Mouse (Mus musculus) hindbrain, embryonic 14.5 days (tissue): ENCODE results near the gene Nmur1. TPM values are rescaled to one million over a fixed set of nuclear protein-coding genes. Genes with fewer than 3 reads are reported as not detected.

Experiments used
- ATAC-seq: fragments of 200-750 bp; cut with Nextera tagmentation; 2 replicates; pipeline ENCODE4 v1.8.0; 2017; ENCODE audit warnings: moderate number of reproducible peaks, mild to moderate bottlenecking, moderate TSS enrichment, moderate library complexity; ENCODE audit not compliant: low FRiP score
- DNase-seq: peaks from one replicate; pipeline ENCODE4 v3.0.0-alpha.2; 2015; ENCODE audit warnings: low spot score
- H3K27ac ChIP-seq: fragments of 300-500 bp; sonication (generic); 2 replicates; pipeline ENCODE4 v1.5.1; 2014; ENCODE audit warnings: mild to moderate bottlenecking, moderate library complexity
- H3K27me3 ChIP-seq: fragments of 300-500 bp; sonication (generic); 2 replicates; pipeline ENCODE4 v1.6.1; 2014; ENCODE audit warnings: mild to moderate bottlenecking, low read length, mixed read lengths; ENCODE audit not compliant: control insufficient read depth, insufficient read depth
- H3K36me3 ChIP-seq: fragments of 300-500 bp; sonication (generic); replicated peaks from 2 replicates; pipeline ENCODE4 v1.6.1; 2014; ENCODE audit not compliant: control insufficient read depth, insufficient read depth
- H3K4me1 ChIP-seq: fragments of 300-500 bp; sonication (generic); replicated peaks from 2 replicates; pipeline ENCODE4 v1.6.1; 2014; ENCODE audit warnings: antibody characterized with exemption, low read length, mixed read lengths; ENCODE audit not compliant: control insufficient read depth, insufficient read depth
- H3K4me2 ChIP-seq: fragments of 300-500 bp; sonication (generic); replicated peaks from 2 replicates; pipeline ENCODE4 v1.6.1; 2014; ENCODE audit warnings: mild to moderate bottlenecking, moderate library complexity
- H3K4me3 ChIP-seq: fragments of 300-500 bp; sonication (generic); replicated peaks from 2 replicates; pipeline ENCODE4 v1.5.1; 2014; ENCODE audit warnings: mild to moderate bottlenecking, low read length
- H3K9ac ChIP-seq: fragments of 300-500 bp; sonication (generic); 2 replicates; pipeline ENCODE4 v1.6.1; 2014
- H3K9me3 ChIP-seq: fragments of 300-500 bp; sonication (generic); 2 replicates; pipeline ENCODE4 v1.6.1; 2016; ENCODE audit warnings: low read length; ENCODE audit not compliant: control insufficient read depth
- WGBS: fragments of 180-500 bp; shearing (Covaris S2); extraction: QIAGEN DNeasy Blood & Tissue Kit; methylation state at CpG from one replicate; pipeline ENCODE4 v1.1.7; 2014; 5-methylcytosine and 5-hydroxymethylcytosine counted together
- polyA plus RNA-seq: library from polyadenylated mRNA; unstranded; fragments of >200 nt; fragmentation: Nextera tagmentation; extraction: Ambion mirVana; gene quantifications from 2 replicates; pipeline ENCODE4 v1.2.1, GENCODE M21; 2014

Gene Nmur1
- polyA plus RNA-seq, 1 experiment from 2014 or later: not detected

DNA sequence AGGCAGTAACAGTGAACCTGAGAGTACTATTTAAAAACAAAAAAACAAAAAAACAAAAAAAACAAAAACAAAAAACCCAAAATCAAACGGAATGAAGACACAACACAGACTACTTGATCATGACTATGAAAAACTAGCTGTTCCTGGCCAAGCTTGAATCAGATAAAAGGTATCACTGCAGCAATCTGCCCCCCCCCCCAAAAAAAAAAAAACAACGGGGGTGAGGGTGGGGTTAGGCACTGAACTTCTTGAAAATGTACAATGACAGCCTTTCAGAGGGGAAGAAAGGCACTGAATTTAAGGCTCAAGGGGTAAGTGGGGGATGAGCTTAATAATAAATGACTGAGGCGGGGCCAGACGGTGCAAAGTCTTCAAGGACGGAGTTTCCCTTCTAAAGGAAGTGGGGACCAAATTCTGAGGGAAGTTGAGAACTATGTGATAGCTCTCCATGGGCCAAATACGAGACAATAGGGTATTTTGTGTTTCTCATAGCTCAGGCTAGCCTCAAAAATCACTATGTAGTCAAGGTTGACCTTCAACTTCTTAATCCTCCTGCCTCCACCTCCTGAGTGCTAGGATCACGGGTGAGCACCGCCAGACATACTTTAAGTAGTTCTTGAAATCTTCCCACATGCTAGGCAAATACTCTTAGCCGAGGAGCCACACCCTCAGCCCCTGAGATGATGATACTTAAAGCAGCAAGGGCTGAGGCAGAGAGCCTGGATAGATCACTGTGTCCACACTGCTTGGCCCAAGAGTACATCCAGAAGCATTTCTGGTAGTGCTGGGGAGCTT is 11.4 kb upstream of the Nmur1 start:
- H3K27me3 ChIP-seq: no peaks in the 10 kb centered on the region

DNA sequence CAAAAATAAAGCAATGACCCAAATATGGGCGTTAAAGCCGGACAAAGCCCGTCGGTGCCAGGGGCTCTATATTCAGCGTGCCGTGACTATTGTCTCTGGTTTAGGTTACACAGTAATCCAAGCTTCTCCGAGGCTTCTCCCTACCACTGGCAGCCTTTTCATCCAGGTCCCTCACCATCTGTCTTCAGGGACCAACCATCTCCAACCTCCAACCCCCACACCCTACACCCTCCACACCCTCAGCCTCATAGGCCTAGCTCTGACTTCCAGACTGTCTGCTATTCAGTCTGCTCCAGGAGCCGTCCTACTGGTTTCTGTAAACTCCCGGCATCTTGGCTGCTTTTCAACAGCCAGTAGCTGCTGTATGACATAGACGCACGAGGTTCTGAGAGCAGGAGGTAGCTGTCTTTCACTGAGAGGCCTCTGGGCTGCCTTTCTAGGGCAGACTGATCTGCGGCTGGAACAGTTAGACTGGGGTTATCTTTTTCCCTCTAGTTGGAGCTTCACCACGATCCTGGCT is 9.3 kb upstream of the Nmur1 start:
- H3K36me3 ChIP-seq: no peaks in the 10 kb centered on the region
- peak overlapping the region; percentile 83 for H3K9ac ChIP-seq
- peak overlapping the region; percentile 91 for H3K4me2 ChIP-seq
- peak overlapping the region; percentile 99 for H3K27ac ChIP-seq
- ATAC-seq (peak; percentile 36; the same call in 1 of the 2 replicates), DNase-seq (peak; percentile 75)
- H3K4me3 ChIP-seq: no peak overlapping the region
- H3K4me1 ChIP-seq: peaks cover 44% of the 10 kb centered on the region
- H3K27me3 ChIP-seq: no peaks in the 10 kb centered on the region
- no peaks in the 10 kb centered on the region for H3K9me3 ChIP-seq
- WGBS: 5% methylated on average over 13 of the region's 13 CpGs

More for the DNA sequence above, 11.4 kb upstream of the Nmur1 start:
- no peaks in the 10 kb centered on the region for H3K36me3 ChIP-seq
- no peak overlapping the region for H3K4me3 ChIP-seq
- 63% methylated on average over 9 of the region's 9 CpGs for WGBS
- H3K27ac ChIP-seq: no peak overlapping the region
- no peak overlapping the region for H3K9ac ChIP-seq
- no peaks in the 10 kb centered on the region for H3K9me3 ChIP-seq
- H3K4me2 ChIP-seq: no peak overlapping the region
- H3K4me1 ChIP-seq: peaks cover 58% of the 10 kb centered on the region
- no peak for ATAC-seq
- DNase-seq: no peak

DNA sequence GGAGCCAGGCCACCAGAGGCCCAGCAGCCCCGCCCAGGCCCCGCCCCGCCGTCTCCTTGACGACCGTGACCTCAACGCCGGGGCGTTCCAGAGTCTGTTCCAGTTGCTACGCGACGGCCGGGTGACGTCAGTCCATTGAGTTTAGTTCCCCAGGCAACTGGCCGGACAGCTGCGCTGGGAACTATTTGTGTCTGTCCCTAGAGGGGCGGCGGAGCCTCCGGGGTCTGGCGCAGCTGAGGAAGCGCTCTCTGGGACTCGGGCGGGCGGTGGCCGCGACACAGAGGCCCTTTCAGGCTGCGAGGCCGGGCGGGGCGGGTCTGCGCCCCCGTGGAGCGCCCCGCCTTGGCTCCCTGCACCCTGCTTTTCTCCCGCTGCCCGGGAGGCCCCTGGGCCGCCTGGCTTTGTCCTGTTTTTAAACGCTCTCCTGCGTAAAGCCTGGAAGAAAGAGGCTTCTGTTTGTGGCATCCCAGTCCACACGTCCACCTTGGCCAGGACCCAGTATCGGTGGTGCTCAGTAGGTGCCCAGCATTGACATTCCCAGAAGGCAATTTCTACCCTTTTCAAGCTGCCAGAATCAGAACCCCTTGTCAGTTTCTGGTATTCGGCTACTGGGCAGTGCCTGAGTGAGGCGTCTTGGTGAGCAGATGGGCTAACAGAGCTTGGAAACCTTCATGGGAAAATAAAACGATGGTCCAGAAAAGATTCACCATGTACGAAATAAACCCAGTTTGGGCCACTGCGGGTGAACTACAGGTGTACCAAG is 8.6 kb upstream of the Nmur1 start:
- Histone ChIP-seq H3K27me3 (no peaks in the 10 kb centered on the region), H3K9me3 (no peaks in the 10 kb centered on the region), H3K4me1 (peaks cover 36% of the 10 kb centered on the region), H3K36me3 (no peaks in the 10 kb centered on the region), H3K4me2 (peak overlapping the region; percentile 91), H3K4me3 (peak overlapping the region; percentile 46), H3K9ac (peak overlapping the region; percentile 83), H3K27ac (peak overlapping the region; percentile 99)
- ATAC-seq (peak; percentile 89), DNase-seq (peak; percentile 97)
- 2% methylated on average over 46 of the region's 46 CpGs for WGBS

DNA sequence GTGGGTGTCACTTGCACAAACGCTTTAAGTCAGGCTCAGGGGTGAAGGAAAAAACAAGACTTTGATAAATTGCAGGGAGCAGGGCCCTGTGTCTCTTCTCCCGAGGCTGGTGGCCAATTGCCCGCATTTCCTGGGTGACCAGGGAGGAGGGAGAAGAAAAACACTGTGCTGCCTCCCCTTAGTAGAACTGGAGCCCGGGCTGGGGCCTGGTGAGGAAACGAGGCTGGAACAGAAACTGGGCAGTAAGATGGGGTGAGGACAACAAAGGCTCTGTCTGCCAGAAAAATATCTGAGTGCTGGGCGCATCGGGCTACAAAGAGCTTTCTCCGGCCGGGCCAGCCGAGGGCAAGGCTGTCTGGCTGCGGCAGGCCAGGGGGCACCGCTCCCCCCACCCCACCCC is 8.0 kb upstream of the Nmur1 start:
- H3K9me3 ChIP-seq: no peaks in the 10 kb centered on the region
- H3K9ac ChIP-seq: peak overlapping the region; percentile 83
- DNase-seq (peak; percentile 57), ATAC-seq (peak; percentile 64)
- H3K4me3 ChIP-seq: peak overlapping the region; percentile 46
- no peaks in the 10 kb centered on the region for H3K27me3 ChIP-seq
- H3K4me2 ChIP-seq: peak overlapping the region; percentile 91
- 2% methylated on average over 12 of the region's 12 CpGs for WGBS
- peak overlapping the region; percentile 99 for H3K27ac ChIP-seq
- peaks cover 34% of the 10 kb centered on the region for H3K4me1 ChIP-seq
- no peaks in the 10 kb centered on the region for H3K36me3 ChIP-seq

GRCm38 (mm10) chr1:86433359-86433758 is 7.3 kb upstream of the Nmur1 start:
- Histone ChIP-seq H3K4me3 (no peak overlapping the region), H3K4me1 (peaks cover 34% of the 10 kb centered on the region), H3K27me3 (no peaks in the 10 kb centered on the region), H3K36me3 (no peaks in the 10 kb centered on the region), H3K9me3 (no peaks in the 10 kb centered on the region), H3K4me2 (peak overlapping the region; percentile 91; the same call in 1 of the 2 replicates), H3K9ac (no peak overlapping the region), H3K27ac (peak overlapping the region; percentile 99)
- no peak for ATAC-seq
- WGBS: 79% methylated on average over 7 of the region's 7 CpGs
- no peak for DNase-seq

GRCm38 (mm10) chr1:86432778-86433177 is 6.8 kb upstream of the Nmur1 start:
- Histone ChIP-seq H3K27ac (0 out of 2 replicates have a peak overlapping the region, but pooled peaks have one; percentile 99), H3K9ac (no peak overlapping the region), H3K9me3 (no peaks in the 10 kb centered on the region), H3K4me2 (no peak overlapping the region), H3K27me3 (no peaks in the 10 kb centered on the region), H3K4me1 (peaks cover 34% of the 10 kb centered on the region), H3K4me3 (no peak overlapping the region), H3K36me3 (no peaks in the 10 kb centered on the region)
- 83% methylated on average over 4 of the region's 4 CpGs for WGBS
- ATAC-seq (no peak), DNase-seq (no peak)

DNA sequence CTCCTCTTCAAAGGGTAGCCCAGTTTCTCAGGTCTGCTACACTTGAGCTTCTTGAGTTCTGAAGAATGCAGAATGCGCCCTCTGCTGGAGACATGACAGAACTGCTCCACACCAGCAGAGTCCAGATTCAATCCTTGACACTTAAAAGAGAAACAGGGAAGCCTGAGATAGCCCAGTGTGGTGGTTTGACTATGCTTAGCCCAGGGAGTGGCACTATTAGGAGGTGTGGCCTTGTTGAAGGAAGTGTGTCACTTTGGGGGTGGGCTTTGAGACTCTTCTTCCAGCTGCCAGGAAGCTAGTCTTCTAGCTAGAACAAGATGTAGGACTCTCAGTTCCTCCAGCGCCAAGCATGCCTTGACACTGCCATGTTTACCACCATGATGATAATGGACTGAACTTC is 4.0 kb upstream of the Nmur1 start:
- WGBS: 47% methylated on average over 2 of the region's 2 CpGs

GRCm38 (mm10) chr1:86424835-86425547 is 1.0 kb downstream of the Nmur1 start:
- WGBS: 13% methylated on average over 11 of the region's 11 CpGs

More for the DNA sequence above, 4.0 kb upstream of the Nmur1 start:
- Histone ChIP-seq H3K4me2 (no peak overlapping the region), H3K27ac (no peak overlapping the region), H3K9me3 (no peaks in the 10 kb centered on the region), H3K27me3 (no peaks in the 10 kb centered on the region), H3K9ac (no peak overlapping the region), H3K4me3 (no peak overlapping the region), H3K36me3 (no peaks in the 10 kb centered on the region), H3K4me1 (peaks cover 17% of the 10 kb centered on the region)
- ATAC-seq (no peak), DNase-seq (peak; percentile 87)

More at GRCm38 (mm10) chr1:86424835-86425547, 1.0 kb downstream of the Nmur1 start:
- Histone ChIP-seq H3K36me3 (no peaks in the 10 kb centered on the region), H3K27me3 (no peaks in the 10 kb centered on the region), H3K4me2 (no peak overlapping the region), H3K4me3 (no peak overlapping the region), H3K9ac (no peak overlapping the region), H3K27ac (peak overlapping the region; percentile 38), H3K4me1 (peaks cover 14% of the 10 kb centered on the region), H3K9me3 (no peaks in the 10 kb centered on the region)
- DNase-seq (no peak), ATAC-seq (peak; percentile 59; the same call in 1 of the 2 replicates)
